Mouse (Mus musculus): Measurements from ENCODE around the gene Pcsk5.

- TF ChIP-seq EP300 (IDR thresholded peaks at IDR 0.05; ENCODE audit: low read length) (no peak), CTCF (conservative IDR thresholded peaks at IDR 0.05 in 1 of 2, IDR thresholded peaks at IDR 0.05 in 1 of 2; ENCODE audit: low read depth in 2 of 2, low read length in 2 of 2) (no peak), ELF1 (IDR thresholded peaks at IDR 0.05; ENCODE audit: low read depth, low read length) (no peak)
These were observed at the start of gene Pcsk5 for GRCm38 (mm10) chr19:17837471-17837859.
